Mouse (Mus musculus): ENCODE results near the gene Tmem143.

GRCm38 (mm10) chr7:45872624-45873023, 24.1 kb upstream of the Tmem143 start, which contains the start of gene Kdelr1:
- TF ChIP-seq GATA1 (IDR thresholded peaks at IDR 0.05; ENCODE audit: low read length) (no peak), TAL1 (IDR thresholded peaks at IDR 0.05; ENCODE audit: low read length) (no peak)

Data from erythroblast, embryonic 14.5 days (primary cell).